Mouse (Mus musculus) liver, postnatal 0 days (tissue): ENCODE measurements around the gene 4930412O13Rik. TPM values are rescaled to one million over a fixed set of nuclear protein-coding genes. Genes with fewer than 3 reads are reported as not detected.
A peak's percentile ranks its signal among the peaks of the same experiment; 100 is the strongest.

ENCODE experiments used
- ATAC-seq: fragments of 200-750 bp; cut with Nextera tagmentation; 2 replicates; pipeline ENCODE4 v1.8.0; 2017; ENCODE audit warnings: mild to moderate bottlenecking, moderate library complexity
- DNase-seq: peaks from one replicate; pipeline ENCODE4 v3.0.0-alpha.2; 2016
- H3K27ac ChIP-seq: fragments of 300-500 bp; sonication (generic); 2 replicates; pipeline ENCODE4 v1.5.1; 2014; ENCODE audit warnings: antibody characterized with exemption, moderate library complexity, mild to moderate bottlenecking, low read depth
- H3K27me3 ChIP-seq: fragments of 300-500 bp; sonication (generic); 2 replicates; pipeline ENCODE4 v1.6.1; 2014; ENCODE audit warnings: low read length, control low read depth, mixed read lengths; ENCODE audit not compliant: insufficient read depth
- H3K36me3 ChIP-seq: fragments of 300-500 bp; sonication (generic); replicated peaks from 2 replicates; pipeline ENCODE4 v1.6.1; 2014; ENCODE audit warnings: mild to moderate bottlenecking, control low read depth, low read length, moderate library complexity, mixed read lengths; ENCODE audit not compliant: insufficient read depth
- H3K4me1 ChIP-seq: fragments of 300-500 bp; sonication (generic); 2 replicates; pipeline ENCODE4 v1.6.1; 2014; ENCODE audit warnings: antibody characterized with exemption, mild to moderate bottlenecking, control low read depth; ENCODE audit not compliant: insufficient read depth
- H3K4me2 ChIP-seq: fragments of 300-500 bp; sonication (generic); 2 replicates; pipeline ENCODE4 v1.6.1; 2014; ENCODE audit warnings: low read depth, mild to moderate bottlenecking, low read length, moderate library complexity, mixed read lengths
- H3K4me3 ChIP-seq: fragments of 300-500 bp; sonication (generic); 2 replicates; pipeline ENCODE4 v1.5.1; 2014; ENCODE audit warnings: low read depth, low read length
- H3K9ac ChIP-seq: fragments of 300-500 bp; sonication (generic); replicated peaks from 2 replicates; pipeline ENCODE4 v1.6.1; 2014; ENCODE audit warnings: mild to moderate bottlenecking, moderate library complexity
- H3K9me3 ChIP-seq: fragments of 300-500 bp; sonication (generic); 2 replicates; pipeline ENCODE4 v1.6.1; 2016; ENCODE audit warnings: mild to moderate bottlenecking, control low read depth, low read length, mixed read lengths
- CTCF ChIP-seq: sonication (generic); IDR thresholded peaks from 2 replicates; pipeline ENCODE4 v1.5.1; 2016; ENCODE audit warnings: antibody characterized with exemption, low read depth
- EP300 ChIP-seq: IDR thresholded peaks from 2 replicates; pipeline ENCODE4 v1.6.1; 2016; ENCODE audit warnings: antibody characterized with exemption, low read depth, mild to moderate bottlenecking
- WGBS: fragments of 180-500 bp; shearing (Covaris S2); extraction: QIAGEN DNeasy Blood & Tissue Kit; methylation state at CpG from one replicate; pipeline ENCODE4 v1.1.7; 2014; ENCODE audit not compliant: insufficient replicate concordance; 5-methylcytosine and 5-hydroxymethylcytosine counted together
- polyA plus RNA-seq: library from polyadenylated mRNA; unstranded; fragments of >200 nt; fragmentation: Nextera tagmentation; extraction: Ambion mirVana; gene quantifications from 2 replicates; pipeline ENCODE4 v1.2.1, GENCODE M21; 2015

The 4930412O13Rik gene
- polyA plus RNA-seq, 1 experiment from 2014 or later, result not detected

GRCm38 (mm10) chr2:9879092-9879491 is 2.0 kb upstream of the 4930412O13Rik start:
- ATAC-seq, result peak; percentile 47
- no peaks in the 10 kb centered on the region for H3K36me3 ChIP-seq
- under 1% methylated on average over 22 of the region's 22 CpGs for WGBS
- no peak for DNase-seq
- H3K4me3 ChIP-seq, result peak overlapping the region; percentile 62
- H3K4me1 ChIP-seq, result peaks cover 38% of the 10 kb centered on the region
- no peaks in the 10 kb centered on the region for H3K9me3 ChIP-seq
- peak overlapping the region; percentile 62; the same call in 1 of the 2 replicates for H3K27ac ChIP-seq
- H3K27me3 ChIP-seq, result peaks cover 92% of the 10 kb centered on the region
- TF ChIP-seq CTCF (no peak), EP300 (no peak)
- peak overlapping the region; percentile 97 for H3K4me2 ChIP-seq
- peak overlapping the region; percentile 50 for H3K9ac ChIP-seq

GRCm38 (mm10) chr2:9879493-9879892 is 1.6 kb upstream of the 4930412O13Rik start:
- Histone ChIP-seq H3K36me3 (no peaks in the 10 kb centered on the region), H3K4me1 (peaks cover 40% of the 10 kb centered on the region), H3K27me3 (peaks cover 92% of the 10 kb centered on the region), H3K4me3 (peak overlapping the region; percentile 62), H3K9me3 (no peaks in the 10 kb centered on the region), H3K4me2 (peak overlapping the region; percentile 97), H3K27ac (0 out of 2 replicates have a peak overlapping the region, but pooled peaks have one; percentile 62), H3K9ac (peak overlapping the region; percentile 50; the same call in 1 of the 2 replicates)
- ATAC-seq (peak; percentile 94), DNase-seq (peak; percentile 92)
- under 1% methylated on average over 21 of the region's 21 CpGs for WGBS
- TF ChIP-seq EP300 (no peak), CTCF (peak; percentile 88)

- ATAC-seq (no peak), DNase-seq (no peak)
- Histone ChIP-seq H3K36me3 (no peaks in the 10 kb centered on the region), H3K27me3 (peaks cover 92% of the 10 kb centered on the region), H3K4me3 (peak overlapping the region; percentile 62; the same call in 1 of the 2 replicates), H3K27ac (no peak overlapping the region), H3K9me3 (no peaks in the 10 kb centered on the region), H3K4me1 (peaks cover 40% of the 10 kb centered on the region), H3K4me2 (peak overlapping the region; percentile 97), H3K9ac (no peak overlapping the region)
- TF ChIP-seq CTCF (no peak), EP300 (no peak)
- 7% methylated on average over 11 of the region's 11 CpGs for WGBS
These were observed 781 bp upstream of the 4930412O13Rik start for GRCm38 (mm10) chr2:9880271-9880670.

GRCm38 (mm10) chr2:9881611-9882023 is 565 bp downstream of the 4930412O13Rik start:
- ATAC-seq (no peak), DNase-seq (no peak)
- H3K27ac ChIP-seq, result no peak overlapping the region
- no peaks in the 10 kb centered on the region for H3K9me3 ChIP-seq
- peak overlapping the region; percentile 97 for H3K4me2 ChIP-seq
- 10% methylated on average over 13 of the region's 13 CpGs for WGBS
- peak overlapping the region; percentile 34 for H3K4me3 ChIP-seq
- peaks cover 96% of the 10 kb centered on the region for H3K27me3 ChIP-seq
- H3K4me1 ChIP-seq, result peaks cover 40% of the 10 kb centered on the region
- H3K36me3 ChIP-seq, result no peaks in the 10 kb centered on the region
- H3K9ac ChIP-seq, result no peak overlapping the region
- no peak for TF ChIP-seq EP300
- no peak for TF ChIP-seq CTCF

GRCm38 (mm10) chr2:9882371-9882925 is 1.4 kb downstream of the 4930412O13Rik start:
- under 1% methylated on average over 39 of the region's 39 CpGs for WGBS

GRCm38 (mm10) chr2:9882926-9883802 is 2.1 kb downstream of the 4930412O13Rik start:
- H3K9ac ChIP-seq, result no peak overlapping the region
- H3K4me2 ChIP-seq, result peak overlapping the region; percentile 64
- peak overlapping the region; percentile 41 for H3K4me3 ChIP-seq
- H3K36me3 ChIP-seq, result no peaks in the 10 kb centered on the region
- H3K27me3 ChIP-seq, result peaks cover 96% of the 10 kb centered on the region
- no peaks in the 10 kb centered on the region for H3K9me3 ChIP-seq
- no peak for DNase-seq
- no peak for ATAC-seq
- H3K27ac ChIP-seq, result no peak overlapping the region
- TF ChIP-seq EP300, result no peak
- H3K4me1 ChIP-seq, result peaks cover 31% of the 10 kb centered on the region
- WGBS, result 1% methylated on average over 43 of the region's 43 CpGs

More at GRCm38 (mm10) chr2:9882371-9882925, 1.4 kb downstream of the 4930412O13Rik start:
- peaks cover 34% of the 10 kb centered on the region for H3K4me1 ChIP-seq
- peak overlapping the region; percentile 64 for H3K4me2 ChIP-seq
- no peak overlapping the region for H3K9ac ChIP-seq
- no peaks in the 10 kb centered on the region for H3K36me3 ChIP-seq
- H3K27ac ChIP-seq, result no peak overlapping the region
- no peak for TF ChIP-seq CTCF
- TF ChIP-seq EP300, result no peak
- ATAC-seq (no peak), DNase-seq (no peak)
- peaks cover 96% of the 10 kb centered on the region for H3K27me3 ChIP-seq
- H3K4me3 ChIP-seq, result peak overlapping the region; percentile 41
- no peaks in the 10 kb centered on the region for H3K9me3 ChIP-seq
